Mouse (Mus musculus) lung, adult 2 months (tissue): ENCODE measurements at regions not wholly inside any gene's neighbourhood (a gene's known extent, or its start where the extent isn't known, plus 50 kb on each side); places are given as distances from the start of the nearest gene placed in this dataset.

Source experiments
- DNase-seq: peaks from one replicate; pipeline ENCODE4 v3.0.0; 2022
- H3K4me1 ChIP-seq: fragments of 200-500 bp; 2 replicates; pipeline ENCODE4 v1.6.1; 2011; ENCODE audit warnings: low read length; ENCODE audit not compliant: control insufficient read depth, insufficient read depth
- H3K4me3 ChIP-seq: fragments of 200-500 bp; replicated peaks from 2 replicates; pipeline ENCODE3; 2011; ENCODE audit warnings: low read depth, mild to moderate bottlenecking, control low read depth, low read length; ENCODE audit errors: extremely low read depth
- CTCF ChIP-seq: fragments of 200-500 bp; IDR thresholded peaks from 2 replicates; pipeline ENCODE4 v1.5.1; 2011; ENCODE audit warnings: mild to moderate bottlenecking, low read length, control low read depth; ENCODE audit not compliant: insufficient read depth
- POLR2A ChIP-seq: fragments of 200-500 bp; IDR thresholded peaks from 2 replicates; pipeline ENCODE4 v1.6.1; 2011; ENCODE audit warnings: low read depth, mild to moderate bottlenecking, control low read depth, low read length, borderline replicate concordance; ENCODE audit errors: extremely low read depth
- WGBS: fragments of 180-500 bp; shearing (Covaris S2); methylation state at CpG from one replicate; pipeline ENCODE4 v1.1.7; 2018; 5-methylcytosine and 5-hydroxymethylcytosine counted together

DNA sequence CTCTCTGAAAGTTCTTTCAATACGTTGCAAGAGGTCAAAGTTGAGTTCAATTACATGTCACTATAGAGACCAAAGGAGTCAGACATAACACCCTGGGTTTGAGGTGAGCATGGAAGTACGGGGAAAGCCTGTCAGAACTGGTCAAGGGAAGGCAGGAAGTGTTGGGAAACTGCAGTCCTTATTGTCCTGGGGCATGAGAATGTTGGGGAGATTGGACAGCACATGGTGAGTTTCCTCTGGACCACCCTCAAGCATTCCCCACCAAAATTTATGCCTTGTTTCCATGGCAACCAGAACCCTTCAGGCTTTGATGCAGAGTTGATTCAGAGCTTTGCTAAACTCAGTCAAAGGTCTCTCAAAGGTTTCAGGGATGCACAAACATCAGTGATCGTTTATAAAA is 276.5 kb downstream of the Basp1 start:
- TF ChIP-seq POLR2A (no peak), CTCF (no peak)
- H3K4me3 ChIP-seq = no peak overlapping the region
- WGBS = 42% methylated on average over 3 of the region's 3 CpGs

GRCm38 (mm10) chr15:25135471-25136262 is 277.9 kb downstream of the Basp1 start:
- no peak for TF ChIP-seq POLR2A
- TF ChIP-seq CTCF = no peak

More for the DNA sequence above, 276.5 kb downstream of the Basp1 start:
- H3K4me1 ChIP-seq = no peaks in the 10 kb centered on the region
- DNase-seq = no peak

DNA sequence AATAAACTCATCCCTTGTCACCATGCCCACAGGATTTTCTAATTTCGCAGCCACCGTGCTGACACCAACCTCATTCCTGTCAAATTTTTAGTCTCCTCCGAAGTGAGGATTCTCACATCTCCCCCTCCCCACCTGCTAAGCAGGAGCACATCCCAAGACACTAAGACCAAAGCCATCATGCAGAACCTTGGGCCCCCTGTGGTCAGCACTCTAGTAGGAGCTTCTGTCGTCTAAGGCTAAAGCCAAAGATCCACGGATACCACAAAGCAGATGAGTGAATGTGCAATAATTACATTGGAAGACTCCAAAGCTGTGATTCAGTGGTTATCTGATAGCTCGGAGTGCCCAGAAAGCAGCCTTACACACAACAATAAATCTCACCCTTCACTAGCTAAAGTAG is 283.5 kb downstream of the Basp1 start:
- H3K4me1 ChIP-seq = no peaks in the 10 kb centered on the region
- no peak overlapping the region for H3K4me3 ChIP-seq
- no peak for DNase-seq
- WGBS = 78% methylated on average over 6 of the region's 6 CpGs
- no peak for TF ChIP-seq POLR2A
- no peak for TF ChIP-seq CTCF

More at GRCm38 (mm10) chr15:25135471-25136262, 277.9 kb downstream of the Basp1 start:
- Histone ChIP-seq H3K4me1 (no peaks in the 10 kb centered on the region), H3K4me3 (no peak overlapping the region)
- WGBS = 72% methylated on average over 19 of the region's 19 CpGs
- DNase-seq = no peak

DNA sequence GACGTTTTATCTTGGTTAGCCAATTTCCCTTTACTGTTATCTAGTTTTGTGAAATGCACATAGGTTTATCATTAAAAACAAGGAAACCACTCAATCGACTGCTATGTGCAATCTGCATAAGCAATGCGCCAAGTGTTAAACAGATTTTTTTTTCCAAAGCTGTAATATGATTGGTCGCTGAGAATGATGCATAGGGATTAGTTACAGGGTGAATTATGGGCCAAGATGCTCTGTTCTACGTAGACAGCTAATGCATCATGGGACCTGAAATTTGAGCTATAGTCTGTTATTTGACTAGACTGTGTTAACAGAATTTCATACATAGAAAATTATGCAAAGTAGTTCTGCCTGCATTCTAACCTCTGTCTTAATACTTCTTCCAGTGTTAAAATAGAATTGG is 284.0 kb downstream of the Basp1 start:
- H3K4me1 ChIP-seq = no peaks in the 10 kb centered on the region
- no peak for TF ChIP-seq POLR2A
- TF ChIP-seq CTCF = no peak
- 84% methylated on average over 5 of the region's 5 CpGs for WGBS
- no peak for DNase-seq
- no peak overlapping the region for H3K4me3 ChIP-seq

- 57% methylated on average over 4 of the region's 4 CpGs for WGBS
- no peaks in the 10 kb centered on the region for H3K4me1 ChIP-seq
- TF ChIP-seq POLR2A (no peak), CTCF (no peak)
- no peak overlapping the region for H3K4me3 ChIP-seq
- DNase-seq = no peak
Observed at GRCm38 (mm10) chr15:25120441-25120840, 293.1 kb downstream of the Basp1 start.

DNA sequence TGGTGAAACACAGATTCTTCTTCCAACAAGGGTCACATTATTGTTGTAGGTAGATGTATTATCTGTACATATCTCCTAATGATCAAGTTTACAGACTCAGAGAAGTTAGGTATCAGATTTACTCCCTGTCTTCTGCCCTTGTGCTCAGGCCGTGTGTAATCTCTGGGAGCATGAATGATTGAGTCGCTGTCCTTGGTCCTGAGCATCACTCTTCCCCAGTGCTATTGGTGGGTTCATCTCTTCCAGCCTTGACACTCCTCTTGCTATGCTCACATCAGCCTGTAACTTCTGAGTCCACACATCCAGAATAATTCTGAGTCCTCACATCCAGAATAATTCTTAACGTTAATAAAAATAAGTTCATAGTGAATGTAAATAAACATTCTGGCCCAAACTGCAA is 295.6 kb downstream of the Basp1 start:
- 29% methylated on average over 3 of the region's 3 CpGs for WGBS
- Histone ChIP-seq H3K4me3 (no peak overlapping the region), H3K4me1 (no peaks in the 10 kb centered on the region)
- no peak for DNase-seq
- TF ChIP-seq POLR2A (no peak), CTCF (no peak)

DNA sequence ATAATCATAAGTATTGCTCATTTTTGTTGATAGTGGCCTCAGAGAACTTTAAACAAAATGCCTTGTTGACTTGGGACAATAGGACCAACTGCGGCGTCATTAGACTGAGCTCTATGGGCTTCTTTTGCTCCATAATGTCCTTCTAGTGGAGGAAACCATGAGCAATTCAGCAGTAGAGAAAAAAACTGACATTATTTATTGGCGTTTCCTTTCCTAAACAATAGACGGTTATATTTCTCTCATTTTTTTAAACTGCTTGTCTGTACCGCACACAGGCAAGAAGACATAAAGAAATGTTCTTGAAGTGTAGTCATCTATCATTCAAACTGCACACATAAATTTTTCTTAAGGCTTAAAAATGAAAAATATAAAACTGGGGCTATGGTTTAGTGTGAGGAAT is 310.8 kb downstream of the Basp1 start:
- no peak for DNase-seq
- 52% methylated on average over 5 of the region's 5 CpGs for WGBS
- Histone ChIP-seq H3K4me1 (no peaks in the 10 kb centered on the region), H3K4me3 (no peak overlapping the region)
- TF ChIP-seq CTCF (no peak), POLR2A (no peak)

DNA sequence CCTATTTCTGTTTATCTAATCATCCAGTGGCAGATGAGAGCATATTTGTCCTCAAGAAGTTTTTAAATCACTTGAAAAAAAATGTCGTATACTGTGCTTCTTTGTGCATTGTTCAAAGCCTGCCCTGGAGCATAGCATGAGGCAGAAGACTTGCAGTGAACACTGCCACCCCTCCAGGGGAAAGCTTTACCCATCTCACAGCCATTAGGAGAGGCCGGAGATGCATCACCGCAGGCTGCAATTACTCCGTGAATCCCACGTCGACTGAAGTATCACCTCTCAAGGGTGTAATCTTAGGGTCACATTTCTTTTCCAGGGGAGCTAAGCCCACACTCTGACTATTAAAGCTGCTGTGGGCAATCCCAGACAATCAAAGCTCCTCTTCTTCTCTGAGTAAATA is 319.8 kb downstream of the Basp1 start:
- DNase-seq = no peak
- TF ChIP-seq POLR2A = no peak
- TF ChIP-seq CTCF = no peak
- WGBS = 31% methylated on average over 6 of the region's 6 CpGs

DNA sequence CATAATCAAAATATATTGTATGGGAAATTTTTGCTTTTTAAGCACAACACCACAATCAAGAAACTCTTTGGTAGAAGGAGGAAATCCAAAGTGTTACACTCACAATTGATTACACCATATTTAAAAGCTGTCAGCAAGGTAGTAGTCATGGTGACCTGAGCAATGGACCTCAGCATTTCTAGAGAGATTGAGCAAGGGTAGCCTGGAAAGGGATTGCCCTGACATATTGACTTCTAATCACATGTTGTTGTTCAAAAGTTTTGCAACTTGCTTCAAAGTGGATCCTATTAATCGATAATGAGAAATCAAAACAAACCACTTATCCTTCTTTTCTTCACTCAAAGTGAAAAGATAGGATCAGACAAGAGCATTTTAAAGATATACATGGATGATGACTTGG is 343.9 kb downstream of the Basp1 start:
- no peak for DNase-seq
- 95% methylated on average over 1 of the region's 1 CpGs for WGBS
- TF ChIP-seq CTCF (no peak), POLR2A (no peak)

More for the DNA sequence above, 319.8 kb downstream of the Basp1 start:
- Histone ChIP-seq H3K4me1 (no peaks in the 10 kb centered on the region), H3K4me3 (no peak overlapping the region)

DNA sequence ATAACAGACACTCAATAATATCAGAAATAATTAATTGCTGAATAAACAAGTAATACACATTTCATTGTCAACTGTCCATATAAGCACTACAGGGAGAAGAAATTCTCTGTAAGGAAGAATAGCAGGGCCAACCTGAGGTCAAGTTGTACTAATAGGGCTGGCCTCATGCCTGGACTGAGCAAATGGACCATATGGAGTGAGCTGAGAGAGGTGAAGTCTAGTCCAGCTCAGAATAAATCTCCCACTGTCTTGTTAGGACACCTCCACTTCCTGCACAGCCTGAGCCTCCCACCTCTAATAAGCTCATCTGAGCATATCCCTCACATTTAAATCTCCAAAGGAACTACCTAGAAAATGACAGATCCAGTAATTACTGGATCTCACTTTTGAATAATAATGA is 354.2 kb downstream of the Basp1 start:
- no peak for TF ChIP-seq CTCF
- no peak for TF ChIP-seq POLR2A
- DNase-seq = no peak
- no peak overlapping the region for H3K4me3 ChIP-seq
- no peaks in the 10 kb centered on the region for H3K4me1 ChIP-seq

More for the DNA sequence above, 343.9 kb downstream of the Basp1 start:
- Histone ChIP-seq H3K4me3 (no peak overlapping the region), H3K4me1 (no peaks in the 10 kb centered on the region)
